Mouse (Mus musculus) kidney, postnatal 0 days (tissue): ENCODE measurements at regions not wholly inside any gene's neighbourhood (a gene's known extent, or its start where the extent isn't known, plus 50 kb on each side); places are given as distances from the start of the nearest gene placed in this dataset.
A peak's percentile ranks its signal among the peaks of the same experiment; 100 is the strongest.

Source experiments
- ATAC-seq: fragments of 200-750 bp; cut with Nextera tagmentation; replicated peaks from 2 replicates; pipeline ENCODE4 v1.8.0; 2017; ENCODE audit warnings: low read depth, moderate number of reproducible peaks, moderate TSS enrichment, moderate library complexity; ENCODE audit not compliant: low FRiP score
- DNase-seq: peaks from one replicate; pipeline ENCODE4 v3.0.0-alpha.2; 2016; ENCODE audit warnings: low spot score
- H3K27ac ChIP-seq: fragments of 300-500 bp; sonication (generic); 2 replicates; pipeline ENCODE4 v1.5.1; 2014; ENCODE audit warnings: mild to moderate bottlenecking
- H3K27me3 ChIP-seq: fragments of 300-500 bp; sonication (generic); 2 replicates; pipeline ENCODE4 v1.6.1; 2014; ENCODE audit warnings: low read length, mixed read lengths; ENCODE audit not compliant: insufficient read depth
- H3K36me3 ChIP-seq: fragments of 300-500 bp; sonication (generic); 2 replicates; pipeline ENCODE4 v1.6.1; 2014; ENCODE audit warnings: low read length, mixed read lengths; ENCODE audit not compliant: insufficient read depth
- H3K4me1 ChIP-seq: fragments of 300-500 bp; sonication (generic); replicated peaks from 2 replicates; pipeline ENCODE4 v1.6.1; 2014; ENCODE audit warnings: antibody characterized with exemption, low read length, mixed read lengths; ENCODE audit not compliant: insufficient read depth
- H3K4me2 ChIP-seq: fragments of 300-500 bp; sonication (generic); 2 replicates; pipeline ENCODE4 v1.6.1; 2014; ENCODE audit warnings: mild to moderate bottlenecking, low read length, moderate library complexity, mixed read lengths
- H3K4me3 ChIP-seq: fragments of 300-500 bp; sonication (generic); replicated peaks from 2 replicates; pipeline ENCODE4 v1.5.1; 2014; ENCODE audit warnings: low read depth, low read length
- H3K9ac ChIP-seq: fragments of 300-500 bp; sonication (generic); 2 replicates; pipeline ENCODE4 v1.6.1; 2014; ENCODE audit warnings: low read depth, low read length
- H3K9me3 ChIP-seq: fragments of 300-500 bp; sonication (generic); replicated peaks from 2 replicates; pipeline ENCODE4 v1.6.1; 2016; ENCODE audit warnings: low read length, inconsistent platforms, mixed read lengths
- CTCF ChIP-seq: IDR thresholded peaks from 2 replicates; pipeline ENCODE4 v1.5.1; 2016; ENCODE audit warnings: antibody characterized with exemption, low read depth, mild to moderate bottlenecking, moderate library complexity
- WGBS: fragments of 180-500 bp; shearing (Covaris S2); extraction: QIAGEN DNeasy Blood & Tissue Kit; methylation state at CpG from one replicate; pipeline ENCODE4 v1.1.7; 2014; 5-methylcytosine and 5-hydroxymethylcytosine counted together

- WGBS = 60% methylated on average over 2 of the region's 2 CpGs
- ATAC-seq = no peak
- peak overlapping the region; percentile 67; the same call in 1 of the 2 replicates for H3K27ac ChIP-seq
Observed at GRCm38 (mm10) chr19:21941720-21942119, 163.6 kb downstream of the Cemip2 start.

GRCm38 (mm10) chr19:21942286-21942685, 164.1 kb downstream of the Cemip2 start:
- no peak for ATAC-seq
- Histone ChIP-seq H3K9me3 (no peaks in the 10 kb centered on the region), H3K4me3 (no peak overlapping the region), H3K9ac (no peak overlapping the region), H3K27ac (peak overlapping the region; percentile 20; the same call in 1 of the 2 replicates), H3K4me2 (no peak overlapping the region), H3K36me3 (no peaks in the 10 kb centered on the region), H3K27me3 (no peaks in the 10 kb centered on the region), H3K4me1 (no peaks in the 10 kb centered on the region)
- 68% methylated on average over 11 of the region's 11 CpGs for WGBS
- DNase-seq = peak; percentile 36
- no peak for TF ChIP-seq CTCF

More at GRCm38 (mm10) chr19:21941720-21942119, 163.6 kb downstream of the Cemip2 start:
- peak; percentile 42 for DNase-seq
- no peak for TF ChIP-seq CTCF
- Histone ChIP-seq H3K4me2 (no peak overlapping the region), H3K4me1 (no peaks in the 10 kb centered on the region), H3K9ac (no peak overlapping the region), H3K27me3 (no peaks in the 10 kb centered on the region), H3K4me3 (no peak overlapping the region), H3K9me3 (no peaks in the 10 kb centered on the region), H3K36me3 (no peaks in the 10 kb centered on the region)

- DNase-seq (no peak), ATAC-seq (no peak)
- TF ChIP-seq CTCF = peak; percentile 55; the same call in 1 of the 2 replicates
- Histone ChIP-seq H3K4me3 (no peak overlapping the region), H3K27ac (no peak overlapping the region), H3K36me3 (no peaks in the 10 kb centered on the region), H3K27me3 (no peaks in the 10 kb centered on the region), H3K4me2 (no peak overlapping the region), H3K9me3 (no peaks in the 10 kb centered on the region), H3K9ac (no peak overlapping the region), H3K4me1 (no peaks in the 10 kb centered on the region)
- 52% methylated on average over 4 of the region's 4 CpGs for WGBS
Observed at GRCm38 (mm10) chr19:21943407-21943806, 165.3 kb downstream of the Cemip2 start.

GRCm38 (mm10) chr19:21946262-21946922, 168.2 kb downstream of the Cemip2 start:
- TF ChIP-seq CTCF = no peak
- Histone ChIP-seq H3K27me3 (no peaks in the 10 kb centered on the region), H3K27ac (no peak overlapping the region), H3K4me3 (no peak overlapping the region), H3K4me1 (no peaks in the 10 kb centered on the region), H3K4me2 (no peak overlapping the region), H3K9me3 (no peaks in the 10 kb centered on the region), H3K36me3 (no peaks in the 10 kb centered on the region), H3K9ac (no peak overlapping the region)
- no peak for ATAC-seq
- DNase-seq = no peak
- WGBS = 62% methylated on average over 5 of the region's 5 CpGs

- no peak overlapping the region for H3K27ac ChIP-seq
- H3K36me3 ChIP-seq = no peaks in the 10 kb centered on the region
- WGBS = 89% methylated on average over 2 of the region's 2 CpGs
- H3K4me1 ChIP-seq = no peaks in the 10 kb centered on the region
- H3K4me3 ChIP-seq = no peak overlapping the region
- no peaks in the 10 kb centered on the region for H3K27me3 ChIP-seq
- no peak for DNase-seq
- H3K9ac ChIP-seq = no peak overlapping the region
- H3K9me3 ChIP-seq = no peaks in the 10 kb centered on the region
- TF ChIP-seq CTCF = no peak
- no peak for ATAC-seq
- no peak overlapping the region for H3K4me2 ChIP-seq
Observed at GRCm38 (mm10) chr19:21948030-21948429, 169.9 kb downstream of the Cemip2 start.

GRCm38 (mm10) chr19:21962635-21963034, 176.2 kb upstream of the Trpm3 start:
- Histone ChIP-seq H3K4me3 (no peak overlapping the region), H3K4me1 (no peaks in the 10 kb centered on the region), H3K4me2 (no peak overlapping the region), H3K27ac (no peak overlapping the region), H3K27me3 (no peaks in the 10 kb centered on the region), H3K9me3 (no peaks in the 10 kb centered on the region), H3K9ac (no peak overlapping the region), H3K36me3 (no peaks in the 10 kb centered on the region)
- no peak for TF ChIP-seq CTCF
- 98% methylated on average over 2 of the region's 2 CpGs for WGBS
- ATAC-seq (no peak), DNase-seq (no peak)

GRCm38 (mm10) chr19:21989857-21990256, 149.0 kb upstream of the Trpm3 start:
- Histone ChIP-seq H3K4me2 (no peak overlapping the region), H3K9me3 (no peaks in the 10 kb centered on the region), H3K27ac (no peak overlapping the region), H3K9ac (no peak overlapping the region), H3K4me3 (no peak overlapping the region), H3K4me1 (no peaks in the 10 kb centered on the region), H3K27me3 (no peaks in the 10 kb centered on the region), H3K36me3 (no peaks in the 10 kb centered on the region)
- TF ChIP-seq CTCF = no peak
- DNase-seq (no peak), ATAC-seq (no peak)
- WGBS = 82% methylated on average over 4 of the region's 4 CpGs
